Mouse (Mus musculus) olfactory bulb, adult 2 months (tissue): ENCODE measurements at regions not wholly inside any gene's neighbourhood (a gene's known extent, or its start where the extent isn't known, plus 50 kb on each side); places are given as distances from the start of the nearest gene placed in this dataset.

Experiments
- CTCF ChIP-seq: fragments of 200-500 bp; IDR thresholded peaks from 2 replicates; pipeline ENCODE4 v1.5.1; 2012; ENCODE audit warnings: low read depth, mild to moderate bottlenecking, low read length, moderate library complexity; ENCODE audit not compliant: insufficient read depth
- POLR2A ChIP-seq: fragments of 200-500 bp; IDR thresholded peaks from 2 replicates; pipeline ENCODE4 v1.6.1; 2012; ENCODE audit warnings: mild to moderate bottlenecking, low read depth, low read length, moderate library complexity; ENCODE audit not compliant: insufficient read depth

- TF ChIP-seq CTCF (no peak), POLR2A (no peak)
Observed at GRCm38 (mm10) chr13:60322579-60322978, 145.4 kb upstream of the Gas1 start.
